Mouse (Mus musculus) heart, postnatal 0 days (tissue): ENCODE measurements around the gene Cyyr1. TPM values are rescaled to one million over a fixed set of nuclear protein-coding genes. Genes with fewer than 3 reads are reported as not detected.
A peak's percentile ranks its signal among the peaks of the same experiment; 100 is the strongest.

ENCODE experiments used
- ATAC-seq: fragments of 200-750 bp; cut with Nextera tagmentation; 2 replicates; pipeline ENCODE4 v1.8.0; 2017; ENCODE audit warnings: low read depth, moderate number of reproducible peaks, moderate library complexity; ENCODE audit not compliant: insufficient read depth
- DNase-seq: peaks from one replicate; pipeline ENCODE4 v3.0.0-alpha.2; 2016; ENCODE audit warnings: low spot score
- H3K27ac ChIP-seq: fragments of 300-500 bp; sonication (generic); 2 replicates; pipeline ENCODE4 v1.5.1; 2014; ENCODE audit warnings: low read depth, mild to moderate bottlenecking
- H3K27me3 ChIP-seq: fragments of 300-500 bp; sonication (generic); 2 replicates; pipeline ENCODE4 v1.6.1; 2014; ENCODE audit warnings: low read length, mixed read lengths; ENCODE audit not compliant: control insufficient read depth, insufficient read depth
- H3K36me3 ChIP-seq: fragments of 300-500 bp; sonication (generic); replicated peaks from 2 replicates; pipeline ENCODE4 v1.6.1; 2014; ENCODE audit warnings: low read length, mixed read lengths; ENCODE audit not compliant: control insufficient read depth, insufficient read depth
- H3K4me1 ChIP-seq: fragments of 300-500 bp; sonication (generic); 2 replicates; pipeline ENCODE4 v1.6.1; 2014; ENCODE audit warnings: antibody characterized with exemption; ENCODE audit not compliant: control insufficient read depth, insufficient read depth
- H3K4me2 ChIP-seq: fragments of 300-500 bp; sonication (generic); 2 replicates; pipeline ENCODE4 v1.6.1; 2014; ENCODE audit warnings: low read depth, mild to moderate bottlenecking, low read length, moderate library complexity
- H3K4me3 ChIP-seq: fragments of 300-500 bp; sonication (generic); 2 replicates; pipeline ENCODE4 v1.5.1; 2014; ENCODE audit warnings: low read depth, low read length
- H3K9ac ChIP-seq: fragments of 300-500 bp; sonication (generic); replicated peaks from 2 replicates; pipeline ENCODE4 v1.6.1; 2014; ENCODE audit warnings: low read depth, low read length, mixed read lengths
- H3K9me3 ChIP-seq: fragments of 300-500 bp; sonication (generic); replicated peaks from 2 replicates; pipeline ENCODE4 v1.6.1; 2016; ENCODE audit warnings: low read length; ENCODE audit not compliant: control insufficient read depth
- CTCF ChIP-seq: IDR thresholded peaks from 2 replicates; pipeline ENCODE4 v1.5.1; 2016; ENCODE audit warnings: antibody characterized with exemption, control low read depth, low read depth
- EP300 ChIP-seq: IDR thresholded peaks from 2 replicates; pipeline ENCODE4 v1.6.1; 2016; ENCODE audit warnings: antibody characterized with exemption, low read depth
- WGBS: fragments of 180-500 bp; shearing (Covaris S2); extraction: QIAGEN DNeasy Blood & Tissue Kit; methylation state at CpG from one replicate; pipeline ENCODE4 v1.1.7; 2014; 5-methylcytosine and 5-hydroxymethylcytosine counted together
- polyA plus RNA-seq: library from polyadenylated mRNA; unstranded; fragments of >200 nt; fragmentation: Nextera tagmentation; extraction: Ambion mirVana; gene quantifications from 2 replicates; pipeline ENCODE4 v1.2.1, GENCODE M21; 2015
- total RNA-seq: library from RNA; depleted of rRNA; stranded (reverse); fragments of >200 nt; gene quantifications from 2 replicates; pipeline ENCODE4 v1.2.3, GENCODE M21; 2014; ENCODE audit warnings: low replicate concordance

Gene Cyyr1
- total and polyA plus RNA-seq, 2 experiments from 2014 or later: 8.9 to 10.5 TPM

- H3K4me3 ChIP-seq: no peak overlapping the region
- 79% methylated on average over 8 of the region's 8 CpGs for WGBS
- H3K4me2 ChIP-seq: no peak overlapping the region
- TF ChIP-seq CTCF (no peak), EP300 (no peak)
- H3K27ac ChIP-seq: no peak overlapping the region
- peaks cover 6% of the 10 kb centered on the region; the same call in 1 of the 2 replicates for H3K4me1 ChIP-seq
- ATAC-seq (no peak), DNase-seq (no peak)
- H3K9ac ChIP-seq: no peak overlapping the region
- H3K9me3 ChIP-seq: no peaks in the 10 kb centered on the region
- H3K36me3 ChIP-seq: no peaks in the 10 kb centered on the region
- H3K27me3 ChIP-seq: no peaks in the 10 kb centered on the region
Measured at GRCm38 (mm10) chr16:85536075-85536474, 17.1 kb downstream of the Cyyr1 start.

- no peak for DNase-seq
- H3K4me2 ChIP-seq: no peak overlapping the region
- no peaks in the 10 kb centered on the region for H3K27me3 ChIP-seq
- H3K4me1 ChIP-seq: no peaks in the 10 kb centered on the region
- no peak overlapping the region for H3K9ac ChIP-seq
- no peak overlapping the region for H3K27ac ChIP-seq
- no peaks in the 10 kb centered on the region for H3K9me3 ChIP-seq
- ATAC-seq: no peak
- no peak overlapping the region for H3K4me3 ChIP-seq
- no peak for TF ChIP-seq EP300
- peak; percentile 13; the same call in 1 of the 2 replicates for TF ChIP-seq CTCF
- WGBS: 55% methylated on average over 12 of the region's 12 CpGs
- no peaks in the 10 kb centered on the region for H3K36me3 ChIP-seq
Measured at GRCm38 (mm10) chr16:85527743-85528620, 25.2 kb downstream of the Cyyr1 start.

- no peak overlapping the region for H3K27ac ChIP-seq
- no peaks in the 10 kb centered on the region for H3K9me3 ChIP-seq
- no peaks in the 10 kb centered on the region for H3K4me1 ChIP-seq
- DNase-seq (no peak), ATAC-seq (no peak)
- no peaks in the 10 kb centered on the region for H3K36me3 ChIP-seq
- H3K4me2 ChIP-seq: no peak overlapping the region
- 74% methylated on average over 8 of the region's 8 CpGs for WGBS
- H3K4me3 ChIP-seq: no peak overlapping the region
- H3K9ac ChIP-seq: no peak overlapping the region
- no peaks in the 10 kb centered on the region for H3K27me3 ChIP-seq
- TF ChIP-seq CTCF (no peak), EP300 (no peak)
Measured at GRCm38 (mm10) chr16:85524589-85524988, 28.6 kb downstream of the Cyyr1 start.

- Histone ChIP-seq H3K9ac (no peak overlapping the region), H3K9me3 (no peaks in the 10 kb centered on the region), H3K4me3 (no peak overlapping the region), H3K27me3 (no peaks in the 10 kb centered on the region), H3K4me1 (no peaks in the 10 kb centered on the region), H3K36me3 (no peaks in the 10 kb centered on the region), H3K27ac (no peak overlapping the region), H3K4me2 (no peak overlapping the region)
- DNase-seq (no peak), ATAC-seq (no peak)
- TF ChIP-seq CTCF (no peak), EP300 (no peak)
- WGBS: 77% methylated on average over 6 of the region's 6 CpGs
Measured at GRCm38 (mm10) chr16:85507264-85507663, 45.9 kb downstream of the Cyyr1 start.

GRCm38 (mm10) chr16:85505108-85505507, 48.1 kb downstream of the Cyyr1 start:
- TF ChIP-seq EP300: no peak
- TF ChIP-seq CTCF: no peak
- no peak overlapping the region for H3K27ac ChIP-seq
- WGBS: 68% methylated on average over 3 of the region's 3 CpGs
- ATAC-seq (no peak), DNase-seq (no peak)
- no peaks in the 10 kb centered on the region for H3K9me3 ChIP-seq
- no peak overlapping the region for H3K9ac ChIP-seq
- no peaks in the 10 kb centered on the region for H3K4me1 ChIP-seq
- no peak overlapping the region for H3K4me3 ChIP-seq
- no peaks in the 10 kb centered on the region for H3K36me3 ChIP-seq
- no peak overlapping the region for H3K4me2 ChIP-seq
- H3K27me3 ChIP-seq: no peaks in the 10 kb centered on the region
